Mouse (Mus musculus): ENCODE measurements at regions not wholly inside any gene's neighbourhood (a gene's known extent, or its start where the extent isn't known, plus 50 kb on each side); places are given as distances from the start of the nearest gene placed in this dataset.

DNA sequence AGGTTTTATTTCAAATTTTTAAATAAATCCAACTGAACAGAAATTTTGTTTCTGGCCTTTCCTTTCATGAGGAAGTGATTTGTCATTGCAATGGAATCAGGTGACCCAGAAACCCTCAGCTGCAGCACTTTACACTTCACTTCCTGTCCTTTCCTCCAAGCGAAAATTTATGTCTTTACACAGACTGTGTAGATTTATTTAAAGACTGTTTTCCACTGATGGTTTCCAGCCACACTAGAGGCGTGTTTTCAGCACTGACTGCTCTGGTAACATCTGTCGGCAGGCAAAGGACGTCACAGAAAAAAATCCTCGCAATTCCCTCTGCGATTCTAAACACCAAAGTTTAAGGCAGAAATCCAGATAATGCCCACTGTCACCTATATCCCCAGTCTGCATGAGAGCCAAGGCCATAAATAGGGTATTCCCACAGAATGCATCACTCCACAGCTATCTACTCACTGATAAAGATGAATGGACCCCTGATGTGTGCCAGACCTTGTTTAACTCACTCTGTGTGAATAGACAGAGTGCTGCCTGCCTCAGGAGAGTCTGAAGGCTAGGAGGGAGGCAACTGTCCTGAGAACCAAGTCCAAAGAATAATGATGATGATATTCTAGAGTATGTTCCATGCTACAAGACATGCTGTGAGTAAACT lies 247.9 kb downstream of the 4930544G11Rik start:
- H3K4me1 ChIP-seq (ENCODE audit: control insufficient read depth in 2 of 2, insufficient read depth in 2 of 2, low read length in 2 of 2, poor library complexity in 1 of 2): no peaks in the 10 kb centered on the region
- no peaks in the 10 kb centered on the region for H3K9me3 ChIP-seq (ENCODE audit: control insufficient read depth, insufficient read depth, low read depth, low read length)
- no peak overlapping the region for H3K4me3 ChIP-seq (ENCODE audit: insufficient read depth in 1 of 2, low read depth in 1 of 2, low read length in 2 of 2, poor library complexity in 1 of 2, severe bottlenecking in 1 of 2)
- H3K36me3 ChIP-seq (ENCODE audit: control insufficient read depth, insufficient read depth, low read length, poor library complexity, severe bottlenecking): no peaks in the 10 kb centered on the region
- TF ChIP-seq HCFC1 (IDR thresholded peaks at IDR 0.05; ENCODE audit: borderline replicate concordance, insufficient read depth, low read length): no peak
- no peak for TF ChIP-seq MAFK (IDR thresholded peaks at IDR 0.05; ENCODE audit: insufficient read depth, low read depth, low read length)
- TF ChIP-seq ZNF384 (IDR thresholded peaks at IDR 0.05; ENCODE audit: low read depth, low read length): no peak
- TF ChIP-seq CHD2 (IDR thresholded peaks at IDR 0.05; ENCODE audit: low read depth, low read length): no peak
- no peak for TF ChIP-seq ZC3H11A (IDR thresholded peaks at IDR 0.05; ENCODE audit: borderline replicate concordance, low read depth, low read length)
- DNase-seq (ENCODE audit: low read depth, low spot score): no peak
- H3K9ac ChIP-seq (ENCODE audit: insufficient read depth, low read depth, low read length, poor library complexity, severe bottlenecking): no peak overlapping the region
- H3K27ac ChIP-seq (ENCODE audit: insufficient read depth, low read depth, low read length, poor library complexity, severe bottlenecking): no peak overlapping the region
- in situ Hi-C loops (cut with MboI; ENCODE audit: low sequenced_read_pairs in 2 of 2, unreplicated experiment in 2 of 2): no loop called here

DNA sequence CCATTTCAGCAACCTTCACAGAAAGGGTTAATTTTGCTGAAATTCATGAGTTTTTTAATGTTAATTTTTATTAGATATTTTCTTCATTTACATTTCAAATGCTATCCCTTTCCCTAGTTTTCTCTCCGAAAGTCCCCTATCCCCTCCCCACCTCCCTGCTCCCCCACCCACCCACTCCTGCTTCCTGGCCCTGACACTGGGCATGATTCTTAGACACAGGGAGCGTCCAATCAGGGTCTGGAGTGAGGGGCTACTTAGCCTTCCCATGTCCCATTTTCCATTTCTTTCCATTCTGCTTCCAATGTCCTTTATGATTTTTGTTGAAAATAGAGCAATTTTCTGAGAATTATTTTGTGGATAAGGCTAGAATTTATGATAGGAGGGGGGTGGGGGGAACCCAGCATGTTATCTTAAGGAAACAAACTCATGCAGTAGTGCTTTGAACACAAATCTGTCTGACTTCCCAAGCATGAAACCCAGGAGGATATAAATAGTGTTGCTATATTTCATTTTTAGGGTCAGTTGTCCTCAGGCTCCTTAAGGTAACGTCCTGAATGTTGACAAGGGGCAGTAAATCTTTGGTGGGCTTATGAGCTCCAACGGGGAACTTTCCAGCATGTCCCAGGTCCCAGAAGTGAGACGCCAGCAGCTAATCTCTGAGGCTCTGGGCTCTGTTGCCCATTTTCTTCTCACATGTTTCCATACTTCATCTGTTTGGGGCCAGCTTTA lies 254.0 kb downstream of the 4930544G11Rik start:
- Histone ChIP-seq H3K9me3 (ENCODE audit: control insufficient read depth, insufficient read depth, low read depth, low read length) (no peaks in the 10 kb centered on the region), H3K36me3 (ENCODE audit: control insufficient read depth, insufficient read depth, low read length, poor library complexity, severe bottlenecking) (no peaks in the 10 kb centered on the region), H3K4me3 (ENCODE audit: insufficient read depth in 1 of 2, low read depth in 1 of 2, low read length in 2 of 2, poor library complexity in 1 of 2, severe bottlenecking in 1 of 2) (no peak overlapping the region), H3K9ac (ENCODE audit: insufficient read depth, low read depth, low read length, poor library complexity, severe bottlenecking) (no peak overlapping the region), H3K4me1 (ENCODE audit: control insufficient read depth in 2 of 2, insufficient read depth in 2 of 2, low read length in 2 of 2, poor library complexity in 1 of 2) (no peaks in the 10 kb centered on the region), H3K27ac (ENCODE audit: insufficient read depth, low read depth, low read length, poor library complexity, severe bottlenecking) (no peak overlapping the region)
- TF ChIP-seq HCFC1 (IDR thresholded peaks at IDR 0.05; ENCODE audit: borderline replicate concordance, insufficient read depth, low read length) (no peak), ZNF384 (IDR thresholded peaks at IDR 0.05; ENCODE audit: low read depth, low read length) (no peak), MAFK (IDR thresholded peaks at IDR 0.05; ENCODE audit: insufficient read depth, low read depth, low read length) (no peak), ZC3H11A (IDR thresholded peaks at IDR 0.05; ENCODE audit: borderline replicate concordance, low read depth, low read length) (no peak), CHD2 (IDR thresholded peaks at IDR 0.05; ENCODE audit: low read depth, low read length) (no peak)
- in situ Hi-C loops (cut with MboI; ENCODE audit: low sequenced_read_pairs in 2 of 2, unreplicated experiment in 2 of 2): no loop called here
- no peak for DNase-seq (ENCODE audit: low read depth, low spot score)

DNA sequence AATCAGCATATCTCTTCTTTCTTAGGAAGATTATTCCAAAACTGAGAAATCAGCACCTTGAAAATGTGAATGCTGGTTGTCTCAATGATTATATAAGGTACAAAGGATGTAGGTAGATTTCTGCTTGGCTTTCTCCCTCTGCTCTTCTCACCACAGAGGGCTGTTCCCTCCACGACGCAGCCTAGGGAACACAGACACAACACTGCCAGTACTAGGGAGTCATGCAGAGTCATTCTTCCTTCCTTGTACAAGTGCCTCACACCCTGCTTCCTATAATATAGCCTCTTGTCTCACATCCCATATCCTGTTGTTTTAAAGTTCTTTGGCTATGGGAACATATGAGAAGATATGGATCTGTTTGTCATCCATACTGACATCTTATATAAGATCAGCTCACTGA lies 265.1 kb downstream of the 4930544G11Rik start:
- no peaks in the 10 kb centered on the region for H3K36me3 ChIP-seq (ENCODE audit: control insufficient read depth, insufficient read depth, low read length, poor library complexity, severe bottlenecking)
- H3K9ac ChIP-seq (ENCODE audit: insufficient read depth, low read depth, low read length, poor library complexity, severe bottlenecking): no peak overlapping the region
- no peaks in the 10 kb centered on the region for H3K9me3 ChIP-seq (ENCODE audit: control insufficient read depth, insufficient read depth, low read depth, low read length)
- TF ChIP-seq CHD2 (IDR thresholded peaks at IDR 0.05; ENCODE audit: low read depth, low read length) (no peak), MAFK (IDR thresholded peaks at IDR 0.05; ENCODE audit: insufficient read depth, low read depth, low read length) (no peak), ZC3H11A (IDR thresholded peaks at IDR 0.05; ENCODE audit: borderline replicate concordance, low read depth, low read length) (no peak), HCFC1 (IDR thresholded peaks at IDR 0.05; ENCODE audit: borderline replicate concordance, insufficient read depth, low read length) (no peak), ZNF384 (IDR thresholded peaks at IDR 0.05; ENCODE audit: low read depth, low read length) (no peak)
- no peak overlapping the region for H3K27ac ChIP-seq (ENCODE audit: insufficient read depth, low read depth, low read length, poor library complexity, severe bottlenecking)
- H3K4me1 ChIP-seq (ENCODE audit: control insufficient read depth in 2 of 2, insufficient read depth in 2 of 2, low read length in 2 of 2, poor library complexity in 1 of 2): no peaks in the 10 kb centered on the region
- H3K4me3 ChIP-seq (ENCODE audit: insufficient read depth in 1 of 2, low read depth in 1 of 2, low read length in 2 of 2, poor library complexity in 1 of 2, severe bottlenecking in 1 of 2): no peak overlapping the region
- in situ Hi-C loops (cut with MboI; ENCODE audit: low sequenced_read_pairs in 2 of 2, unreplicated experiment in 2 of 2): no loop called here
- DNase-seq (ENCODE audit: low read depth, low spot score): no peak

- in situ Hi-C loops (cut with MboI; ENCODE audit: low sequenced_read_pairs in 2 of 2, unreplicated experiment in 2 of 2): no loop called here
- no peaks in the 10 kb centered on the region for H3K9me3 ChIP-seq (ENCODE audit: control insufficient read depth, insufficient read depth, low read depth, low read length)
- no peaks in the 10 kb centered on the region for H3K4me1 ChIP-seq (ENCODE audit: control insufficient read depth in 2 of 2, insufficient read depth in 2 of 2, low read length in 2 of 2, poor library complexity in 1 of 2)
- no peaks in the 10 kb centered on the region for H3K36me3 ChIP-seq (ENCODE audit: control insufficient read depth, insufficient read depth, low read length, poor library complexity, severe bottlenecking)
- no peak for TF ChIP-seq MAFK (IDR thresholded peaks at IDR 0.05; ENCODE audit: insufficient read depth, low read depth, low read length)
- no peak for TF ChIP-seq ZC3H11A (IDR thresholded peaks at IDR 0.05; ENCODE audit: borderline replicate concordance, low read depth, low read length)
- no peak for TF ChIP-seq CHD2 (IDR thresholded peaks at IDR 0.05; ENCODE audit: low read depth, low read length)
- TF ChIP-seq HCFC1 (IDR thresholded peaks at IDR 0.05; ENCODE audit: borderline replicate concordance, insufficient read depth, low read length): no peak
- TF ChIP-seq ZNF384 (IDR thresholded peaks at IDR 0.05; ENCODE audit: low read depth, low read length): no peak
- no peak overlapping the region for H3K4me3 ChIP-seq (ENCODE audit: insufficient read depth in 1 of 2, low read depth in 1 of 2, low read length in 2 of 2, poor library complexity in 1 of 2, severe bottlenecking in 1 of 2)
- H3K27ac ChIP-seq (ENCODE audit: insufficient read depth, low read depth, low read length, poor library complexity, severe bottlenecking): no peak overlapping the region
- DNase-seq (ENCODE audit: low read depth, low spot score): no peak
- no peak overlapping the region for H3K9ac ChIP-seq (ENCODE audit: insufficient read depth, low read depth, low read length, poor library complexity, severe bottlenecking)
These were observed 271.9 kb downstream of the 4930544G11Rik start for GRCm38 (mm10) chr6:66224164-66224903.
